Mouse (Mus musculus): ENCODE results near the gene Hoxd9. TPM values are rescaled to one million over a fixed set of nuclear protein-coding genes. Genes with fewer than 3 reads are reported as not detected.

Hoxd9 gene
- total and polyA plus RNA-seq, 2 experiments from 2014 or later = not detected

DNA sequence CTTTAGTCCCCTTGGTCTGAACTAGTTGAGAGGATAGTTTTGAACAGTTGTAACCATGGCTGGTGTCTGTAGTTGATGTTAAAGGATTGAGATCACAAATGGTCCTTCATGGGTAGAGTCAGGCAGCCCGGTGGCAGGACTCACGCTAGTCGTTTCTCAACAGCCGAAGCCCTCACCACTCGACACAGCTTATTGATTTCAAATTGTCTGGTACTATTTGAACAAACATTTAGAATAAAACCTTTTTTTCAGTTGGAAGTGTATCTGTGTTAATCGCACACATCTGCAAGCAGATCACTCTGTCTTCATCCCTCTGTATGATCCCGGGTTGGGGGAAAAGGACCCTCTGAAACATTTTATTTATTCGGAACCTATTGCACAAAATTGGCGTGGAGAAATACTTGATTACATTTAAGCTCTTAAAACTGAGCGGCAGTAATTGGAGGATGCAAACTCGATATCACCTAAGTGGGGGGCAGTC is 50.2 kb downstream of the Hoxd9 start:
- no peak overlapping the region for H3K27ac ChIP-seq (ENCODE audit: low read depth, low read length)

DNA sequence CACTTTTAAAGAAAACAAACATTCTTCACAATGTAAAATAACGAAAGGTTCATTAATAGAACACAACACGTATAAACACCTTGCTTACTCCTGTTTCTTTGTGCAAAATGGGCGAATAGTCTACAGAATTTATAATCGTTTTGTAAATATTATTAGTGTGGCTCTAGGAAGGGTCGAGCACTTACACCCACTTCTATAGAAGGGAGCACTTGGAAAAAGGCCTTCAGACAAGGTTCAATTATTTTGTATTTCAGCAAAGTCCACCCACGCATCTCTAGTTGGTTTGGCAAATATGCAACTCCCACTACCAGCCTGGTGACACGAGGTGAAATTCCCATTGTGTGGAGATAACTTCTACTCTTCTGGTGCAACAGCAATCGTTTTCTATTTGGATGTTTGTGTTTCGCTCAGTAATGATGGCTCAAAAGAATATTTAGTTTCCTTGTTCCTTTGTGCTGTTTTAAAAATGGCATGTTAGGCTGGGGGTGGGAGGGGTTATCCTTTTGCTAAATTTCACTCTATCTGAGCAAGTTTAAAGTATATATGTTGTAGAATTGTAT is 51.0 kb downstream of the Hoxd9 start:
- Histone ChIP-seq H3K9ac (no peak overlapping the region), H3K9me3 (ENCODE audit: low read length) (no peaks in the 10 kb centered on the region), H3K27me3 (ENCODE audit: insufficient read depth, low read length) (peaks cover 96% of the 10 kb centered on the region), H3K4me3 (ENCODE audit: low read depth, low read length) (no peak overlapping the region), H3K27ac (ENCODE audit: low read depth, low read length) (no peak overlapping the region), H3K36me3 (ENCODE audit: insufficient read depth) (no peaks in the 10 kb centered on the region), H3K4me1 (ENCODE audit: insufficient read depth) (no peaks in the 10 kb centered on the region), H3K4me2 (ENCODE audit: low read depth) (no peak overlapping the region)
- 6% methylated on average over 9 of the region's 9 CpGs for WGBS
- ATAC-seq (no peak), DNase-seq (peak; percentile 59)
- no peak for TF ChIP-seq CTCF (IDR thresholded peaks at IDR 0.05; ENCODE audit: low read depth)

More for the DNA sequence above, 50.2 kb downstream of the Hoxd9 start:
- no peak for TF ChIP-seq CTCF (IDR thresholded peaks at IDR 0.05; ENCODE audit: low read depth)
- Histone ChIP-seq H3K4me1 (ENCODE audit: insufficient read depth) (no peaks in the 10 kb centered on the region), H3K4me3 (ENCODE audit: low read depth, low read length) (no peak overlapping the region), H3K9ac (no peak overlapping the region), H3K9me3 (ENCODE audit: low read length) (no peaks in the 10 kb centered on the region), H3K36me3 (ENCODE audit: insufficient read depth) (no peaks in the 10 kb centered on the region), H3K27me3 (ENCODE audit: insufficient read depth, low read length) (peaks cover 94% of the 10 kb centered on the region), H3K4me2 (ENCODE audit: low read depth) (no peak overlapping the region)
- ATAC-seq (no peak), DNase-seq (peak; percentile 56)
- WGBS = 3% methylated on average over 11 of the region's 11 CpGs

DNA sequence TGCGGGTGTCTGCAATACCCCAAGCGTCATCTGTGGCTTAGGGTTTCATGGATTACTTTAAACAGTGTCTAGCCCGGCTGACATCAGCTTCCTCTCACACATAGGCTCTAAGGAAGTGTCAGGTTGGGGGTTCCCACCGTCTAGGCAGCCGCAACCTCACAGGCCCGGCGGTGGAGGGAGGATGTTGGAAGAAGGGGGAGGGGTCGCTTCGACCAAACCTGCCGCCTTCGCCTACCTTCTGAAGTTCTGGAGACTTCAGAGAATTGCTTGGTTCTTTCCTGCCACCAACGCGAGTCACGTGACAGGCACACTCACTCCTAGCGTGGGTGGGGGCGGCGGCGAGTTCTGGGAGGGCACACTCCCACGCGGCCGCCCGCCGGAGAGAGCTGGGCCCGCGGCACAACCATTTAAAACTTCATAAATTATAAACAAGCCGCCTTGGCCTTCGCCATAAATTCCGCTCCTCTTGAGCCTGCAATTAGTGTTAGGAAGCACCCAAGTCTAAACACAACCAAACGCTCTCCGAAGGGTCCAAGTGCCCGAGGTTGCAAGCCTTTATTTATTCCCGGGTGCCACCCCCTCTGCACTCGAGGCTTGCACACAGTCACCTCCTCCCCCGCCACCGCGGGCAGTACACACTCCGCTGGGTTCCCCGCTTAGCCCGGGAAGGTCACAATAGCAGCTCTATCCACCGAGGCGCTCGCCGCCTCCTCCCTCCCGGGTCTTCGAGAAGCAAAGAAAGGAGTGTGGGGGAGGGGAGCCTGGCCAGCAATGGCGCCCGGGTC is 52.0 kb downstream of the Hoxd9 start:
- H3K4me3 ChIP-seq (ENCODE audit: low read depth, low read length) = no peak overlapping the region
- H3K9ac ChIP-seq = no peak overlapping the region
- no peak for TF ChIP-seq CTCF (IDR thresholded peaks at IDR 0.05; ENCODE audit: low read depth)
- ATAC-seq = peak; percentile 36; the same call in 1 of the 2 replicates
- no peaks in the 10 kb centered on the region for H3K4me1 ChIP-seq (ENCODE audit: insufficient read depth)
- no peaks in the 10 kb centered on the region for H3K36me3 ChIP-seq (ENCODE audit: insufficient read depth)
- H3K27me3 ChIP-seq (ENCODE audit: insufficient read depth, low read length) = peaks cover 96% of the 10 kb centered on the region
- 0 out of 2 replicates have a peak overlapping the region, but pooled peaks have one; percentile 4 for H3K4me2 ChIP-seq (ENCODE audit: low read depth)
- no peaks in the 10 kb centered on the region for H3K9me3 ChIP-seq (ENCODE audit: low read length)
- no peak for DNase-seq
- WGBS = under 1% methylated on average over 47 of the region's 47 CpGs
- H3K27ac ChIP-seq (ENCODE audit: low read depth, low read length) = no peak overlapping the region

MicroRNAs within 50 kb of the gene (microRNA counts, 519-probe panel; counts per million panel counts)
- microRNA mmu-miR-10b = not detected

Small RNAs within 50 kb of the gene (microRNA-seq; reads per million reads assigned to microRNA genes)
- gene Gm44463 (0 reads per million in 2 experiments), gene Mir10b (106 to 127 reads per million in 2 experiments)

Other genes with a start within 250 kb of the Hoxd9 start
- 47.5 and 67.5 TPM in 2 replicates for gene Lnpk, start 118.3 kb upstream of the Hoxd9 start, total RNA-seq (2014; rRNA removed)
- gene Lnpk, start 118.3 kb upstream of the Hoxd9 start, polyA plus RNA-seq (2015; fragmentation: Nextera tagmentation; extraction: Ambion mirVana) = 22.7 and 32.6 TPM in 2 replicates
- not detected in 2 replicates for gene Evx2, start 38.2 kb upstream of the Hoxd9 start, total RNA-seq (2014; rRNA removed)
- gene Evx2, start 38.2 kb upstream of the Hoxd9 start, polyA plus RNA-seq (2015; fragmentation: Nextera tagmentation; extraction: Ambion mirVana) = not detected in 2 replicates
- not detected in 2 replicates for gene Hoxd13, start 29.4 kb upstream of the Hoxd9 start, total RNA-seq (2014; rRNA removed)
- gene Hoxd13, start 29.4 kb upstream of the Hoxd9 start, polyA plus RNA-seq (2015; fragmentation: Nextera tagmentation; extraction: Ambion mirVana) = not detected in 2 replicates
- gene Hoxd12, start 22.7 kb upstream of the Hoxd9 start, total RNA-seq (2014; rRNA removed) = not detected in 2 replicates
- not detected in 2 replicates for gene Hoxd12, start 22.7 kb upstream of the Hoxd9 start, polyA plus RNA-seq (2015; fragmentation: Nextera tagmentation; extraction: Ambion mirVana)
- gene Hoxd11, start 18.2 kb upstream of the Hoxd9 start, total RNA-seq (2014; rRNA removed) = not detected in 2 replicates
- gene Hoxd11, start 18.2 kb upstream of the Hoxd9 start, polyA plus RNA-seq (2015; fragmentation: Nextera tagmentation; extraction: Ambion mirVana) = not detected in 2 replicates
- not detected in 2 replicates for gene Hoxd10, start 5.8 kb upstream of the Hoxd9 start, total RNA-seq (2014; rRNA removed)
- gene Hoxd10, start 5.8 kb upstream of the Hoxd9 start, polyA plus RNA-seq (2015; fragmentation: Nextera tagmentation; extraction: Ambion mirVana) = not detected in 2 replicates
- gene Hoxd8, start 6.9 kb downstream of the Hoxd9 start, total RNA-seq (2014; rRNA removed) = 0.10 TPM in 1 of 2 replicates, not detected in the other
- 0.22 TPM in 1 of 2 replicates, not detected in the other for gene Hoxd8, start 6.9 kb downstream of the Hoxd9 start, polyA plus RNA-seq (2015; fragmentation: Nextera tagmentation; extraction: Ambion mirVana)
- not detected in 2 replicates for gene Hoxd3, start 14.2 kb downstream of the Hoxd9 start, total RNA-seq (2014; rRNA removed)
- not detected in 2 replicates for gene Hoxd3, start 14.2 kb downstream of the Hoxd9 start, polyA plus RNA-seq (2015; fragmentation: Nextera tagmentation; extraction: Ambion mirVana)
- not detected in 2 replicates for gene Hoxd4, start 14.2 kb downstream of the Hoxd9 start, total RNA-seq (2014; rRNA removed)
- not detected in 2 replicates for gene Hoxd4, start 14.2 kb downstream of the Hoxd9 start, polyA plus RNA-seq (2015; fragmentation: Nextera tagmentation; extraction: Ambion mirVana)
- not detected in 2 replicates for gene Gm28230, start 29.0 kb downstream of the Hoxd9 start, total RNA-seq (2014; rRNA removed)
- not detected in 2 replicates for gene Gm28230, start 29.0 kb downstream of the Hoxd9 start, polyA plus RNA-seq (2015; fragmentation: Nextera tagmentation; extraction: Ambion mirVana)
- gene Hoxd1, start 65.3 kb downstream of the Hoxd9 start, total RNA-seq (2014; rRNA removed) = not detected in 2 replicates
- gene Hoxd1, start 65.3 kb downstream of the Hoxd9 start, polyA plus RNA-seq (2015; fragmentation: Nextera tagmentation; extraction: Ambion mirVana) = not detected in 2 replicates
- gene Mtx2, start 128.1 kb downstream of the Hoxd9 start, total RNA-seq (2014; rRNA removed) = 105 and 120 TPM in 2 replicates
- 131 and 145 TPM in 2 replicates for gene Mtx2, start 128.1 kb downstream of the Hoxd9 start, polyA plus RNA-seq (2015; fragmentation: Nextera tagmentation; extraction: Ambion mirVana)

Measured in forebrain, postnatal 0 days (tissue).